Mouse (Mus musculus) spleen, adult 18-20 months (tissue): Measurements from ENCODE around the gene Gp5.

Source experiments
- DNase-seq, 2 experiments: peaks; one replicate each; pipeline ENCODE4 v3.0.0; 2022; ENCODE audit warnings: mixed read lengths in 2 of 2

The Gp5 gene

DNA sequence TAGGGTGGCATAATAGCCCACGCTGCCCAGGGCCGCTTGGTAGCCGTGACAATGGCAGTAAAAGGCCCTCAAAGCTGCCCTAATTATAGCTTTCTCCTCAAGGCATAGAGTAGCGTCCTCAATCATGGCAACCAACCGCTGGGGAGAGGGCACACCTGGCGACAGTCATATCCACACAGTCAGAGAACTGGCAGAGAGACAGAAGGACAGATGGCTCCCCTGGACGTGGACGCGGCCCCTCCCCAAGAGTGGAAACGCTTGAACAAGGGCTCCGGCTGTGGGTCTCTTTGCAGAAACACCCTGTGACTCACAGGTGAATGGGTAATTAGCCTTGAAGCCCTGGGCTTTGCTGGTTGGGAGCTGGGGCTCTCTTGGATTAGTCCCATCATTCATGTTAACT, 32.2 kb downstream of the Gp5 start:
- DNase-seq, result no peak

DNA sequence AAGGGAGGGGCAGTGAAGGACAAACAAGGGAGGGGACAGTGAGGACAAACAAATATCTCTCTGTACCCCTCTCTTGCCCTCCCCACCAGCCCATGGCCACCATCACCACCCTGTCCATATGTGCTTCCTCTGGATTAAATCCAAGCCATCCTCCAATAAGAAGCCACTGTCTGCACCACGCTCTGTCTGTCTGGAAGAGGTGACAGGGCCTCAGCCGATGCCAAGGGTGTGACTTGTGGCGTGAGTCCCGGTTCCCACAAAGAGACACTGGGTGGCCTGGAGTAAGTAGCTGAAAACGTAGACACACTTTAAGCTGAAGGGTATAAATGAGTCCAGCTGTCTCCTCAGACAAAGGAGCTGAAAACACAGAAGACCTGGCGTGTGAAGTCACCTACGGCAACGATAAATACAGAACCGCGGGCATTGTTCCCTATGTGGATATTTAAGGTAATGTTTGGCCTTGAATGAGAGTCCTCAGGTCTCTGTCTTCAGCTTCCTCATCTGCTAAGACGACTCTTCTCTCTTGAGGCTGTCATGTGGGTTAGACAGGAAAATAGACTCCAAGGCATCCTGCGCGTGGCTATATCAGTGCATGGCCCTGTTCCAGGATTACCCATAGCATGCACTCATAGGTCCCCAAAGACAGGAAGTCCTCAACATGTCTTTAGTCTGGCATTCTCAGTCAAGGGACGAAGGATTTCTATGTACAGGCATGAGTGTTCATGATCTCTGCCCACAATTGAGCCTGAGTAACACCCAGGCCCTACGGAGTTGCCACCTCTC, 34.8 kb downstream of the Gp5 start:
- no peak for DNase-seq

DNA sequence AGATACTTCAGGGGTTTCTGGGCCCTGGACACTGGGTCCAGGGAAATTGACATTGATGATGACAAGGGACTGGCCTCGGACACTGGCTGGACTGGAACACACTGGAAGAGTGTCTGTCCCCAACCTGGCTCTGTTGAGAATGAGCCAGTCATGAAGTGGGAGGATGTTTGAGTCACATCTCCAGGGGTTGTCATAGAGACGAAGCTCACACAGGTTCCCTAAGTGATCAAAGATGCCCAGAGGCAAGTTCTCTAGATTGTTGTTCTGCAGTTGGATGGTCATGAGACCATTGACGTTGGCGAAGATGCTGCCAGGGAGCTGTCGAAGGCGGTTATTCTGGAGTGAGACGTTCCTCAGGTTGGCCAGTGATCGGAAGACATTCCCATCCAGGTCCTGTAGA, 37.5 kb downstream of the Gp5 start:
- no peak for DNase-seq

DNA sequence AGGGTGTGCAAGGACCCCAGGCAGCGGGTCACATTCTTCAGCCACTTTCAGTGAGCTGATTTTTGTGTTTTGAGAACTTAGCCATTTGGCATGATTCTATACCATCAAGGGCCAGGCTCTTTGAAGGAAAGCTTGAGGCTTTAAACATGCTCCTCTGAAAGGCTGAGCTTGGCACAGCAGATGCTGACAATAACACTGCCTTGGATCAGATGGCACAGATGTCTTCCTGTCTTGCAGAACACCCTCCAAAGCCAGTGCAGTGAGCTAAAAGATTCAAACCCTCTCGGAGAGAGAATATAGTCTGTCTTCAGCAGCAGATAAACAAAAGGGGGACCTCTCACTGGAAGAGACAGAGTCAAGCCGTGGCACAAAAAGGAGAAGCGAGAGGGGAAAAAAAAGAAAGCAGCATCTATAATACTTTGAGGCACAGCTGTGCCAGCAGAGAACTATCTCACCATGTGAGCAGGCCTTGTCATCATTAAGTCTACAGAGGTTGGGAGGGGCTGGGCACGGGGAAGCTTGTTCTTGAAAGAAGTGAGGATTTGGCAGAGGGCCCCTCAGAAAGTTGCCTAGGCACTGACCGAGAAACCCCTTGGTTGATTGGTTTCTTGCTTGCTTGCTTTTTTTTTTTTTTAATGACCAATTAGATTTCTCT, 38.5 kb downstream of the Gp5 start:
- DNase-seq, result no peak

DNA sequence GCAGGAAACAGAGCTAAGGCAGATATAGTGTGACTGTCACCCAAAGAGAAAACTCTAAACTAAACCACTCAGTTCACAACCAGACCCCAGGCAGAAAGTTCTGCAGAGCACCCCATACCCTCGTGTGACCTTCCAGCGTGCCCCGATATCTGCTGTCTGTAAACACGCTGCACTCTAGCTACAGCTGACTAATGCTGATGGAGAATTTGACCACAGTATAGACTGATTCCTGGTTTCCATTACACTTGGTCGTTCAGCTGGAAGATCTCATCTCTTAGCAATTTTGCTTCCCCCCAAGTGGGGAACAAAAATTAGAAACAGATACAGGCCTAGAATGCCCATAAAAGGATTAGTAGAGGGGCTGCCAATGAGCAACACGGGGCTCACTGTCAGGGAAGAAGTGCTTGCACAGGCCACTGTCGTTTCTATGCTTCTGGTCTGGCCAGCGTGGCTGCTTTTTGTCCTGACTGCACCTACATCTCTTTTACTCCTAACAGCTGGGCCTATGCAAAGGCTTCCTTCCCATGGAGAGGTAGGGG, 39.3 kb downstream of the Gp5 start:
- no peak for DNase-seq

DNA sequence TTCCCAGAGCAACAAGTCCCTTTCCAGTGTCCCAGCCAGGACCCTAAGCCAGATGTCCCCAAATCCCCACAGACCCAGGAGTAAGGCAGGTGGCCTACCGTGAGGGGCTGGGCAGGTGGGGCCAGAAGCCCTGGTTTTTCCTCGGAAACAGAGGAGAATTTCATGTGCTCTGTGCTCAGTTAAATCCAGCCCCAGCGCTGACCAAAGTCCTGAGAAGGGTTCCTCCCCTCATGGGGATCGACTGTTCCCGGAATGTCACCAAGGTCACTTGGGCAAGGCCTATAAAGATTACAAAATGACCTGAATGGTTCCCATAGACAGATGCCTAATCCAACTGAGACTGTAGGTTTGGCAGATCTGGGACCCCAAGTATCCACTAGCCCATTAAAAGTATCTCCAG, 43.2 kb downstream of the Gp5 start, which contains the start of gene Cpn2:
Gene Cpn2 (minus strand): TSS at position 141 of the 400 bp plus-strand sequence.
- no peak for DNase-seq

DNA sequence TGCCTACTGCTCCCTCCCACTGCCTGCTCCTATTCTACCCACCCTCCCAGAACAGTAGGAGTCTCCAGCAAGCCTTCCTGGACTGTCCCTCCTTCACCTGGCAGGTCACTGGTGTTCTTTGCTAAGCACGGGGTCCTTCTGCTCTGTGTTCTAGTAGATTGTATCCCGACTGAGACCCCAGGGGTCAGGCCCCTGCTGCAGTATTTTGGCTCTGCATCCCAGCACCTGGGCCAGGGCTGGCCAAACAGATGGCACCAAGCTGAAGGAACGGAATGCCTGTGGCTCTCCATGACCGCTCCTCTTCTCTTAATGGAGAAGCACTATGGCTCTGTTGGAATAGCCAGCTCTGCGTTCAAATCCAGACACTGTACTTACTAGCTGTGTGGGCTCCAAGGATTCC, 44.0 kb downstream of the Gp5 start:
- no peak for DNase-seq

DNA sequence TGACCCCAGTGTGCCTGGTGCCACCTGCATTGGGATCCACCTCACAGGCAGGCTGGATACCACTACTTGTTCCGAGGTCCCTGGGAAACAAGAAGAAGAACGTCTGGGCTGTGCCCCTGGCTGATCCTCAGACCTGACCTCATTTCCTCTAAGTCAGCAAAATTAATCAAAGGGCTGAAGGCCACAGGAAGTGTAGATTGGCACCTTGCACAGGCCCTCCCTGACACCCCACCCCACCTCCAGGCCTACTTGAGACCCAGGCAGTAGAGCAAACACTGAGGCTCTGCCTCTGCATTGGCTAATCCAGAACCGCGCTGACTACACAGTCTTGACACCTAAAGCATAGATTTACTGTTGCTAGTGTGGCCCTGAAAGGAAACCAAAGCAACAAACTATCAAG, 45.0 kb downstream of the Gp5 start:
- no peak for DNase-seq

DNA sequence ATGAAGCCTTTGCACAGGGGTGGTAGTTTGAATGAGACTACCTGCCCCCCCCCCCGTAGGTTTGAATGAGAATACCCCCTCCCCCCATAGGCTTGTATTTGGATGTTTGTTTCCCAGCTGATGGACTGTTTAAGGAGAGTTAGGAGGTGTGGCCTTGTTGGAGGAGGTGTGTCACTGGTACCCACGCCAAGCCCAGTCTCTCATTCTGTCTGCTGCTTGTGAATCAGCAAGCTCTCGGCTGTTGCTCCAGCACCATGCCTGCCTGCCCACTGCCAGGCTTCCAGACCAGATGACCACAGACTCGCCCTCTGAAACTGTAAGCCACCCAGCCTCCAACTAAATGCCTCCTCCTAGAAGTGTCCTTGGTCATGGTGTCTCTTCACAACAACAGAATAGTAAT, 47.4 kb downstream of the Gp5 start:
- no peak for DNase-seq

DNA sequence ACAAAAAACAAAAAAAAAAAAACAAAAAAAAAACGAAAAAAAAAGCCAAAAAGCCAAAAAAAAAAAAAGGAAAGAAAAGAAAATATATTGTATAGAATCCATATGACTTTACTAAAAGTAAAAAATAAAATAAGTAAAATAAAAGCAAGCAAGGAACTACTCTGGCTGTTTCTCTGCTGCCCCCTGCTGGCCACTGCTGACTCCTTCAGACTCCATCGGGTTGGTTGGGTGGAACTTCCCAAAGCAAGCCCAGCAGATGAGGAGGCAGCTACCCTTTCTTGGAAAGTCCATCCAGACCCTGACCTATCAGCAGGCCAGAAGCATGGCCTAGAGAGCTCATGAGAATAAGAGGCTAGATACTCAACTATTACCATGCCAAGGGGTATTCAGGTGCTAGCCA, 47.9 kb downstream of the Gp5 start:
- peak; percentile 29 to 72 for DNase-seq

DNA sequence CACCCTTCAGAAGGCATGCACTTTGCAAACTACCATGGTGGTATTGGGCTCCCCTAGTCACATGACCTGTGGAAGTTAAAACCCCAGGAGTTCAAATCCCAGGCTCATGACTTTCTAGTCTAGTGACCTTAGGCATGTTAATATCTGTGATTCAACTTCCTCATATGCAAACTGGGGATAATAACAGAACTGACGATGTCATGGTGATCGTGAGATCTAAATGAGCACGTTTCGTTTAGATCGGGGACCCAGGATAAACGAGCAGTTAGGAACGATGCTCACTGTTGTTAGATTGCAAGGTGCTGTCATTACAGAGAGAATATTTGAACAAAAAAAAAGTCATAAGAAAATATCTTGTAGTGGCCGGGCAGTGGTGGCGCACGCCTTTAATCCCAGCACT, 48.4 kb downstream of the Gp5 start:
- DNase-seq, result no peak

DNA sequence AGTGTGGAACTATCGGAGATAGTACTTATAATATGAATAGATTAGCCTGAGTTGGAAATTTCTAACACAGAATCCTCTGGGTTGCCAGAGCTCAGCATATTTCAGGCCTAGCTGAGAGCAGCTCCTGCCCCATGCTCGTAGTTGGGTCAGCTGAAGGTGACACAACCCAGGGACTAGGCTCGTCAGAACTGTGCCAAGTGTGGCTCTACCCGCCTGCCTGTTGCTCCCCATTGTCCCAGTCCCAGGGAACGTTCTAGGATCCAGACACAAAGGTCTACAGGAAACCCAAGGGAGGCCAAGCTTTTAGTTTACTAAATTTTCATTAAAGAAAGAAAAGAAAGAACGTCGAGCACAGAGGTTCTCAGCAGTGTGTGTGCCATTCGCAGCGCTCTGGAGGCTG, 49.2 kb downstream of the Gp5 start:
- no peak for DNase-seq

DNA sequence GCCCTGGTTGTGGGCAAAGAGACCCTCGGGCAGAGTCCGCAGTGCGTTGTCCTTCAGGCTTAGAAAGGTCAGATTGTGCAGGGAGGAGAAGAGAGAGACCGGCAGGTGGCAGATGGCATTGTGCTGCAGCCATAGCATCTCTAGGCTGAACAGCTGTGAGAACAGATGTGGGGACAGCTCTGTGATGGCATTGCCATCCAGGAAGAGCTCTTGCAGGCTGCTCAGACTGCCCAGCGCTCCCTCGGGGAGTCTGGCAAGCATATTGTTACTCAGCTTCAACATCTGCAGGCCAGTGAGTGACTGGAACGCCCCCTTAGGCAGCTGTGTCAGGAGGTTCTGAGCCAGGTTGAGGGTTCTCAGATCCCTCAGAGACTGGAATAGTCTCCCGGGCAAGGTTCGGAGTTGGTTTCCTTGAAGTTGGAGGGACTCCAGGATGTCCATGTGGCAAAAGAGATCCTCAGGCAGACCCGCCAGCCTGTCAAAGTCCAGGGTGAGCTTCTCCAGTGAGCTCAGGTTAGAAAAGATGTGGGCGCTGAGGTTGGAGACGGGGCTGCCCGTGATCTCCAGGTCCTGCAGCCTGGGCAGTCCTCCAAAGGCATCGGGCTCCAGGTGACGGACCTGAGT, 50.5 kb downstream of the Gp5 start:
- DNase-seq, result no peak

DNA sequence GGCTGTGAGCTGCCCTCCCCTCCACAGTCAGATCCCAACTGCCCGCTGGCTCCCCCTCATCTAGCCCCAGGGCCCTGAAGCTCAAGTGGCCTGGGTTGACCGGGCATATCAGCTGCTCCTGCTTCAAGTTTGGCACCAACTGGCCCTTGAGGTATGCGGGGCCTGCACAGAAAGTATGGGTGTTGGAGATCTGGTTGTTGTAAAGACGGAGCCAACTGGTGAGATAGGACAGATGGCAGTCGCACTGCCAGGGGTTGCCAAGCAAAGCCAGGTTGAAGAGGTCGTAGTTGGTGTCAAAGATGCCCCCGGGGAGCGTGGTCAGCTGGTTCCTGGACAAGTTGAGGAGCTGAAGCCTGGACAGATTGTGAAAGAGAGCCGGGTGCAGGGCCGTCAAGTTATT, 51.1 kb downstream of the Gp5 start:
- no peak for DNase-seq

DNA sequence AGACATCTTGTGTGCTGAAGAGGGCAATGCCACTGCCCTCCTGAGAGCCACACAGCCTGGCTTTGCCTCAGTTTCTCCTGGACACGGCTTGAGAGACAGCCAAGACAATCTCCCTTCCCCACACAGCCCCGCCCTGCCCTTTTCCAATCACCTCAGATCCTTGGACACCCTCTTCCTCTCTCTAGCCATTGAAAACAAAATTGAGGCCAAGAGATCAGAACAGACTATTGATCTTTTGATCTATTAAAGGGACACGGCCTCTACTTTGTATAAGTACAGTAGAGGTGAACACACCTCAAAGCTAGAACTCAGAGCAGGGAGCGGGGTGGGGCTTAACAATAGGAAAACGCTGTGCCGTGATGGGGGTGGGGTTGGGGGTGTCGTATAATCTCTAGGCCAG, 52.1 kb downstream of the Gp5 start:
- no peak for DNase-seq

DNA sequence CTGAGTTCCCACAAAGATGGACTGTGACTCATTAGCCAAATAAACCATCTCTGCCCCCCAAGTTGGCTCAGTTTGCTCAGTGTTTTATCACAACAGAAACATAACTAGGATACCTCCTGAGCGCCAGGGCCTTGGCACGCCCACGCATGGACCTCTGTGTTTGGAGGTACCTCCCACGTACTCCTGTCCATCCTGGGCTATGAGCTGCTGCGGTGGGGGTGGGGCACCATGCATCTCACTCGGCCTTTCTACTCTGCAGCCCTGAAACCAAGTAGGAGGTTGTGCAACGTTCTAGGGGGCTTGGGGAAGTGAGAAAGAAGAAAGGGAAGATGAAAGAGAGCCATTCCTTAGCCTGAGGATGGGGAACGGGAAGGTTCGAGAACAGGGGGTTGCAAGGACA, 52.9 kb downstream of the Gp5 start:
- DNase-seq, result no peak
